Mouse (Mus musculus): Measurements from ENCODE around the gene Agap1. TPM values are rescaled to one million over a fixed set of nuclear protein-coding genes. Genes with fewer than 3 reads are reported as not detected.

Agap1 gene
- polyA plus RNA-seq, 1 experiment from 2014 or later: 10.7 TPM

- Histone ChIP-seq H3K4me1 (peaks cover 14% of the 10 kb centered on the region), H3K4me2 (peak overlapping the region; percentile 42), H3K9me3 (no peaks in the 10 kb centered on the region), H3K36me3 (no peaks in the 10 kb centered on the region), H3K9ac (no peak overlapping the region), H3K4me3 (peak overlapping the region; percentile 24), H3K27me3 (peaks cover 88% of the 10 kb centered on the region), H3K27ac (no peak overlapping the region)
- ATAC-seq (ENCODE audit: insufficient number of reproducible peaks, low FRiP score, low TSS enrichment, low read depth): no peak
- 1% methylated on average over 40 of the region's 40 CpGs for WGBS
These were observed 487.2 kb downstream of the Agap1 start for GRCm38 (mm10) chr1:89941701-89942381.

DNA sequence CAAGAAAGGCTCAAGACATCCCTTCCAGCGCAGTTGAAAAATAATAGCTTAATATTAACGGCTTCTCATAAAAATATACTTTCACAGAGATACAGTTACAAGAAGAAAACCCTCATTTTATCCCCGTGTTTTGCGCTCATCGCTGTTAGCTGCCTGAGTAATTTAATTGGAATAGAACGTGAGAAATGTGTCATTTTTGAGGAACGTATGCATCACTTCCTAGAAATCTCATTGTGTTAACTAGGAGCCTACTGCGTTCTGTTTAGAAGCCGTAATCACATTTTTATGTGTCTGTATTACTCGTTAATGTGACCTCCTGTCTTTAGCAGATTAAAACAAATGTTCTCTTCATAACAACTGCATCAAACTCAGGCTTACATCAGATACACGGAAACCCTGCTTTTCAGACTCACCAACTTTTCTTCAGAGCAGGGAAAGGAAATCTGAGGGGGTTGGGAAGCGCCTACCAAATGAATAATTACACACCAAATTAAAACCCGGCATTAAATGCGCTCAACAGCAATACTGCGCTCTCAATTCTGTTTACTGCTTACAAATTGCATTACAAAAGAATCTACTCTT is 487.9 kb downstream of the Agap1 start:
- Histone ChIP-seq H3K36me3 (no peaks in the 10 kb centered on the region), H3K4me1 (peaks cover 14% of the 10 kb centered on the region), H3K4me3 (peak overlapping the region; percentile 24; the same call in 1 of the 2 replicates), H3K4me2 (peak overlapping the region; percentile 42; the same call in 1 of the 2 replicates), H3K9me3 (no peaks in the 10 kb centered on the region), H3K9ac (no peak overlapping the region), H3K27me3 (peaks cover 81% of the 10 kb centered on the region), H3K27ac (no peak overlapping the region)
- WGBS: 4% methylated on average over 15 of the region's 15 CpGs
- ATAC-seq (ENCODE audit: insufficient number of reproducible peaks, low FRiP score, low TSS enrichment, low read depth): no peak

GRCm38 (mm10) chr1:89943202-89943601 is 488.6 kb downstream of the Agap1 start:
- WGBS: 4% methylated on average over 16 of the region's 16 CpGs

More at GRCm38 (mm10) chr1:89943202-89943601, 488.6 kb downstream of the Agap1 start:
- Histone ChIP-seq H3K4me2 (no peak overlapping the region), H3K9me3 (no peaks in the 10 kb centered on the region), H3K27ac (no peak overlapping the region), H3K4me1 (peaks cover 14% of the 10 kb centered on the region), H3K36me3 (no peaks in the 10 kb centered on the region), H3K9ac (no peak overlapping the region), H3K4me3 (no peak overlapping the region), H3K27me3 (peaks cover 74% of the 10 kb centered on the region)
- no peak for ATAC-seq (ENCODE audit: insufficient number of reproducible peaks, low FRiP score, low TSS enrichment, low read depth)

Data from limb, embryonic 15.5 days (tissue).